Mouse (Mus musculus) lung, adult 2 months (tissue): ENCODE results near the gene Ncoa5.

ENCODE experiments used
- CTCF ChIP-seq: fragments of 200-500 bp; IDR thresholded peaks from 2 replicates; pipeline ENCODE4 v1.5.1; 2011; ENCODE audit warnings: mild to moderate bottlenecking, low read length, control low read depth; ENCODE audit not compliant: insufficient read depth
- POLR2A ChIP-seq: fragments of 200-500 bp; IDR thresholded peaks from 2 replicates; pipeline ENCODE4 v1.6.1; 2011; ENCODE audit warnings: low read depth, mild to moderate bottlenecking, control low read depth, low read length, borderline replicate concordance; ENCODE audit errors: extremely low read depth

GRCm38 (mm10) chr2:164995976-164996375 lies 38.7 kb downstream of the Ncoa5 start:
- TF ChIP-seq CTCF (no peak), POLR2A (no peak)
